Mouse (Mus musculus) midbrain, embryonic 16.5 days (tissue): ENCODE measurements around the gene Gm20696. TPM values are rescaled to one million over a fixed set of nuclear protein-coding genes. Genes with fewer than 3 reads are reported as not detected.

Source experiments
- ATAC-seq: fragments of 200-750 bp; cut with Nextera tagmentation; 2 replicates; pipeline ENCODE4 v1.8.0; 2017; ENCODE audit warnings: moderate TSS enrichment
- H3K27ac ChIP-seq: fragments of 300-500 bp; sonication (generic); 2 replicates; pipeline ENCODE4 v1.5.1; 2014; ENCODE audit warnings: mild to moderate bottlenecking, low read length, mixed read lengths
- H3K27me3 ChIP-seq: fragments of 300-500 bp; sonication (generic); 2 replicates; pipeline ENCODE4 v1.6.1; 2014; ENCODE audit warnings: low read depth, low read length, mixed read lengths; ENCODE audit not compliant: control insufficient read depth, insufficient read depth
- H3K36me3 ChIP-seq: fragments of 300-500 bp; sonication (generic); 2 replicates; pipeline ENCODE4 v1.6.1; 2014; ENCODE audit warnings: mild to moderate bottlenecking, low read length, moderate library complexity, mixed read lengths; ENCODE audit not compliant: control insufficient read depth, insufficient read depth
- H3K4me1 ChIP-seq: fragments of 300-500 bp; sonication (generic); 2 replicates; pipeline ENCODE4 v1.6.1; 2014; ENCODE audit warnings: mild to moderate bottlenecking, low read length, mixed read lengths; ENCODE audit not compliant: control insufficient read depth, insufficient read depth
- H3K4me2 ChIP-seq: fragments of 300-500 bp; sonication (generic); 2 replicates; pipeline ENCODE4 v1.6.1; 2014; ENCODE audit warnings: mild to moderate bottlenecking, low read length, mixed read lengths
- H3K4me3 ChIP-seq: fragments of 300-500 bp; sonication (generic); 2 replicates; pipeline ENCODE4 v1.5.1; 2014; ENCODE audit warnings: low read depth, mild to moderate bottlenecking, low read length, moderate library complexity, mixed read lengths
- H3K9ac ChIP-seq: fragments of 300-500 bp; sonication (generic); 2 replicates; pipeline ENCODE4 v1.6.1; 2014; ENCODE audit warnings: low read depth, low read length, mixed read lengths
- H3K9me3 ChIP-seq: fragments of 300-500 bp; sonication (generic); replicated peaks from 2 replicates; pipeline ENCODE4 v1.6.1; 2014; ENCODE audit warnings: mild to moderate bottlenecking, low read length, mixed read lengths; ENCODE audit not compliant: control insufficient read depth, poor library complexity, severe bottlenecking
- WGBS: fragments of 180-500 bp; shearing (Covaris S2); extraction: QIAGEN DNeasy Blood & Tissue Kit; methylation state at CpG from one replicate; pipeline ENCODE4 v1.1.7; 2014; 5-methylcytosine and 5-hydroxymethylcytosine counted together
- polyA plus RNA-seq: library from polyadenylated mRNA; unstranded; fragments of >200 nt; fragmentation: Nextera tagmentation; extraction: Ambion mirVana; gene quantifications from 2 replicates; pipeline ENCODE4 v1.2.1, GENCODE M21; 2015

Gm20696 gene
- polyA plus RNA-seq, 1 experiment from 2014 or later = 2.4 TPM

DNA sequence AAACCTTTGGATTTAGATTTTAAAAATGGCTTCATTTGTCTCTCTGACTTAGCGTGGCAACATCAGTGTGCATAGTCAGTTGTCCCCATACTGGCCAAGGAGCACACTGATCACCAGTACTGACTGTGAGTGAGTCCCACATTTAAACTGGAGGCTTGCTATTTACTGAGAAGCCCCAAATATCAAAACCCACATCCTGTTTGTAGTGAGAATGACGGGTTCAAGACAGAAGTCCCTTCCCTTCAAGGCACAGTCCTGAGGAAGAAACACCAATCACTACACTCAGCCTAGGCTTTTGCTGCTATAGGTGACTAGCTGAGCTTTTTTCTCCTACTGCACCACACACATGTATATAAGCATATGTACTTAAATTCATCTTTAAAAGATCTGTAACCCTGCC is 408.9 kb downstream of the Gm20696 start:
- Histone ChIP-seq H3K27ac (no peak overlapping the region), H3K4me2 (no peak overlapping the region), H3K27me3 (no peaks in the 10 kb centered on the region), H3K4me3 (no peak overlapping the region), H3K9me3 (no peaks in the 10 kb centered on the region), H3K4me1 (0 out of 2 replicates have a peak, but pooled peaks cover 4% of the 10 kb centered on the region), H3K9ac (no peak overlapping the region), H3K36me3 (no peaks in the 10 kb centered on the region)
- no peak for ATAC-seq
- WGBS = 84% methylated on average over 2 of the region's 2 CpGs

GRCm38 (mm10) chr6:99253331-99253730 is 413.3 kb downstream of the Gm20696 start:
- Histone ChIP-seq H3K4me2 (no peak overlapping the region), H3K4me3 (no peak overlapping the region), H3K27ac (no peak overlapping the region), H3K27me3 (no peaks in the 10 kb centered on the region), H3K9ac (no peak overlapping the region), H3K36me3 (no peaks in the 10 kb centered on the region), H3K4me1 (no peaks in the 10 kb centered on the region), H3K9me3 (no peaks in the 10 kb centered on the region)
- 91% methylated on average over 8 of the region's 8 CpGs for WGBS
- no peak for ATAC-seq

DNA sequence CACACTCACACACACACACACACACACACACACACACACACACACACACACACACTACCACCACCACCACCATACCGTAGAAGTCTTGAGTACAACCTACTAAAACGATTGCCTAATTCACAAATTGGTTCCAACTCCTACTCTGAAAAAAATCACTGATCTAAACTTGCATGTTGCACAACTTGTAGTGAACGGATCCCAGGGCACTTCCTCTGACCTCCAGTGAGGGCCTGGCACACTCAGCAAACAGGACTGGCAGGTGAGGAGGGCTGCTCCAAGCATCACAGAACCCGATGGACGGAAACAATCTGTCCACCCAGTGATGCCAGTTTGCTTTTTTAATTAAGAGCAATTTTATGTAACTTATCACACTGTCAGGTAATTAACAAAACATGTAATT is 413.8 kb downstream of the Gm20696 start:
- no peak for ATAC-seq
- Histone ChIP-seq H3K9ac (no peak overlapping the region), H3K4me1 (no peaks in the 10 kb centered on the region), H3K27me3 (no peaks in the 10 kb centered on the region), H3K4me2 (no peak overlapping the region), H3K36me3 (no peaks in the 10 kb centered on the region), H3K27ac (no peak overlapping the region), H3K9me3 (no peaks in the 10 kb centered on the region), H3K4me3 (no peak overlapping the region)
- WGBS = 84% methylated on average over 5 of the region's 5 CpGs

DNA sequence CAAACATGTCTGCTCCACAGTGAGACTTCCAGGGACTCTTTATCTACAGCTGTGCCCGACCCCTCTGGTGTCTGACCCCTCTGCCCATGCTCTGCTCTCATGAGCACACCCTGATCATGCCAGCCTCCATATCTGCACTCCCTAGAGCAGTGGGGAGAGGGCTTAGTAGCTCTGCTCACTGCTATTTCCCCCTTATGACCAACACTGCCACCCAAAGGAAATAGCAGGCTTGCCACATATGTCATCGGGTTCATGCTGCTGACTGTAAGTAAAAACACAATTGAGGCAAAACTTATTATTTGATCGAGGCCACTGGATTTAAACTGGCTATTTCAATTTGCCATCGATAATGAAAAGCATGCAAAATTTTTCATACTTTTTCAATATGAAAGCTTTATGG is 414.7 kb downstream of the Gm20696 start:
- 91% methylated on average over 4 of the region's 4 CpGs for WGBS
- no peak overlapping the region for H3K9ac ChIP-seq
- H3K4me3 ChIP-seq = no peak overlapping the region
- no peaks in the 10 kb centered on the region for H3K9me3 ChIP-seq
- H3K27ac ChIP-seq = no peak overlapping the region
- no peak overlapping the region for H3K4me2 ChIP-seq
- no peaks in the 10 kb centered on the region for H3K36me3 ChIP-seq
- no peak for ATAC-seq
- H3K27me3 ChIP-seq = no peaks in the 10 kb centered on the region
- H3K4me1 ChIP-seq = no peaks in the 10 kb centered on the region

DNA sequence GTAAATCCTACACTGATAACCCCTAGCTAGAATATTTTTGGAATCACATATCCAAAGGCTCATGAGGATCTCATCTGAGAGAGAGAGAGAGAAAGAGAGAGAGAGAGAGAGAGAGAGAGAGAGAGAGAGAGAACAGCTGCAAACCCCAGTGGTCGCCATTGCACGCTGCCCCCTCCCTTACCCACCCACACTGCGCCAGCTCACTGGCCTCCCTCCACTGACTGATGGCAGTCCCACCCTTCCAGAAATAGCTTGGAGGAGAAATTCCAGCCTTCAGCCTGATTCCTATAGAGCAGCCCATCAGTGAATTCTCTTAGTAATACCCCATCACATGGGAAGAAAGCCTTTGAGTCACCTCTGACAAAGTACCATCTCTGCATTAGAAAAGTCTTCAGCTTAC is 415.4 kb downstream of the Gm20696 start:
- Histone ChIP-seq H3K27me3 (no peaks in the 10 kb centered on the region), H3K9ac (no peak overlapping the region), H3K4me3 (no peak overlapping the region), H3K9me3 (no peaks in the 10 kb centered on the region), H3K4me2 (no peak overlapping the region), H3K36me3 (no peaks in the 10 kb centered on the region), H3K27ac (no peak overlapping the region), H3K4me1 (no peaks in the 10 kb centered on the region)
- WGBS = 85% methylated on average over 3 of the region's 3 CpGs
- no peak for ATAC-seq

GRCm38 (mm10) chr6:99249496-99250030 is 417.0 kb downstream of the Gm20696 start:
- Histone ChIP-seq H3K9ac (no peak overlapping the region), H3K9me3 (no peaks in the 10 kb centered on the region), H3K27ac (no peak overlapping the region), H3K36me3 (no peaks in the 10 kb centered on the region), H3K4me1 (no peaks in the 10 kb centered on the region), H3K4me2 (no peak overlapping the region), H3K4me3 (no peak overlapping the region), H3K27me3 (no peaks in the 10 kb centered on the region)
- WGBS = 65% methylated on average over 5 of the region's 5 CpGs
- ATAC-seq = no peak

DNA sequence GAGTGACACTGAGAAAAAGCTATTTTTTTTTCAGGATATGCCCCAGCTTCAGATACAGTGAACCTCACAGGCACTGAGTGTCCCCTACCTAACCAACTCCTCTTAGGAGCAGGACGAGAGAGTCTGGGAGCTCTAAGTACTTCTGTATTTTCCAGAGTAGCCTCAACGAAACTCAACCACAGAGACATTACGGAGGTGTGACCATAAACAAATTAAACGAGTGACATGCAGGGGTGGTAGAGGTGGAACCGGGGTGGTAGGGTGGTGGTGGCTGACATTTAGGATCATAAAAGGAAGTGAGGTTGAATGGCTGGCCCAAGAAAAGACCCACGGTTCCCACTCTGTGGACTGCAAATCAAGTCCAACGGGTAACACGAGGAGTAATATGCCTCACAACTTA is 418.2 kb downstream of the Gm20696 start:
- no peak for ATAC-seq
- H3K27me3 ChIP-seq = no peaks in the 10 kb centered on the region
- H3K9ac ChIP-seq = no peak overlapping the region
- no peaks in the 10 kb centered on the region for H3K36me3 ChIP-seq
- 92% methylated on average over 8 of the region's 8 CpGs for WGBS
- H3K4me1 ChIP-seq = no peaks in the 10 kb centered on the region
- H3K27ac ChIP-seq = no peak overlapping the region
- no peaks in the 10 kb centered on the region for H3K9me3 ChIP-seq
- H3K4me2 ChIP-seq = no peak overlapping the region
- H3K4me3 ChIP-seq = no peak overlapping the region

GRCm38 (mm10) chr6:99241625-99242395 is 424.8 kb downstream of the Gm20696 start:
- H3K9me3 ChIP-seq = no peaks in the 10 kb centered on the region
- H3K4me2 ChIP-seq = no peak overlapping the region
- H3K4me1 ChIP-seq = no peaks in the 10 kb centered on the region
- WGBS = 96% methylated on average over 10 of the region's 10 CpGs
- H3K27ac ChIP-seq = no peak overlapping the region
- no peak for ATAC-seq
- no peak overlapping the region for H3K9ac ChIP-seq
- no peaks in the 10 kb centered on the region for H3K36me3 ChIP-seq
- no peak overlapping the region for H3K4me3 ChIP-seq
- no peaks in the 10 kb centered on the region for H3K27me3 ChIP-seq

- Histone ChIP-seq H3K27ac (no peak overlapping the region), H3K4me2 (no peak overlapping the region)
- ATAC-seq = no peak
Measured at GRCm38 (mm10) chr6:99240764-99241163, 425.8 kb downstream of the Gm20696 start.

More at GRCm38 (mm10) chr6:99240764-99241163, 425.8 kb downstream of the Gm20696 start:
- no peaks in the 10 kb centered on the region for H3K9me3 ChIP-seq
- H3K36me3 ChIP-seq = no peaks in the 10 kb centered on the region
- no peaks in the 10 kb centered on the region for H3K27me3 ChIP-seq
- H3K9ac ChIP-seq = no peak overlapping the region
- H3K4me1 ChIP-seq = no peaks in the 10 kb centered on the region
- no peak overlapping the region for H3K4me3 ChIP-seq
